Mouse (Mus musculus): Measurements from ENCODE around the gene Cmtm8.

DNA sequence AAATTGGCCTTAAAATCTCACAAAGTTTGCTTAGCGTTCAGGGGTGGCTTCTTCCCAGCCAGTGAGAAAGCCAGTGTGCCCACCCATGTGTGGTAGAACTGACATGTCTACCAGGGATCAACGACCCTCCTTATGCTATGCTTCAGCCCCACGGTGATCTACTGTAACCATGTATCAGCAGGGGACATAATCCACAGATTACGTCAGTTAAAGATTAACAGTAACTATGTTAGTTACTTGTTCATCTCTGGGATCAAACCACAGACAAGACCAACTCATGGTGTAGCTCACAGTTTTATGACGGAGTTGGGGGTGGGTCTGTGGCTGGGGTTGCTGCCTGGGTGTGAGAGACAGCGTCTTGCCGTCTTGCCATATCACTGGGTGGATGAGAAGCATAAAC, 19.8 kb downstream of the Cmtm8 start:
- TF ChIP-seq CTCF (IDR thresholded peaks at IDR 0.05; ENCODE audit: borderline replicate concordance, control insufficient read depth, extremely low read depth, insufficient read depth, low read length, poor library complexity) (no peak), POLR2A (IDR thresholded peaks at IDR 0.05; ENCODE audit: control insufficient read depth, extremely low read depth, insufficient read depth, low read length, poor library complexity) (no peak)

All from thymus, adult 2 months (tissue).